Mouse (Mus musculus) brown adipose tissue, adult 24 weeks (tissue): ENCODE data around the gene Sulf2. TPM values are rescaled to one million over a fixed set of nuclear protein-coding genes. Genes with fewer than 3 reads are reported as not detected.
A peak's percentile ranks its signal among the peaks of the same experiment; 100 is the strongest.
"Not testable (repeated sequence)": the region's sequence is repeated elsewhere in the genome, so short reads cannot be mapped to it uniquely, and the experiment has no call there.

Source experiments
- H3K27ac ChIP-seq: fragments of 200-500 bp; replicated peaks from 2 replicates; pipeline ENCODE4 v1.5.1; 2012; ENCODE audit warnings: low read depth, mild to moderate bottlenecking, low read length
- H3K4me1 ChIP-seq: fragments of 200-500 bp; 2 replicates; pipeline ENCODE4 v1.6.1; 2012; ENCODE audit warnings: low read length, mixed read lengths; ENCODE audit not compliant: control insufficient read depth, insufficient read depth, insufficient read length
- H3K4me3 ChIP-seq: fragments of 200-500 bp; 2 replicates; pipeline ENCODE4 v1.5.1; 2012; ENCODE audit warnings: low read depth, mild to moderate bottlenecking, low read length, moderate library complexity; ENCODE audit not compliant: insufficient read depth
- polyA plus RNA-seq: library from polyadenylated mRNA; stranded (reverse); fragments of >200 nt; gene quantifications from 2 replicates; pipeline ENCODE4 v1.2.4, GENCODE M21; 2012; ENCODE audit not compliant: missing spikeins, insufficient read depth, insufficient read length

Gene Sulf2
- polyA plus RNA-seq, 1 experiment, result 40.8 TPM

DNA sequence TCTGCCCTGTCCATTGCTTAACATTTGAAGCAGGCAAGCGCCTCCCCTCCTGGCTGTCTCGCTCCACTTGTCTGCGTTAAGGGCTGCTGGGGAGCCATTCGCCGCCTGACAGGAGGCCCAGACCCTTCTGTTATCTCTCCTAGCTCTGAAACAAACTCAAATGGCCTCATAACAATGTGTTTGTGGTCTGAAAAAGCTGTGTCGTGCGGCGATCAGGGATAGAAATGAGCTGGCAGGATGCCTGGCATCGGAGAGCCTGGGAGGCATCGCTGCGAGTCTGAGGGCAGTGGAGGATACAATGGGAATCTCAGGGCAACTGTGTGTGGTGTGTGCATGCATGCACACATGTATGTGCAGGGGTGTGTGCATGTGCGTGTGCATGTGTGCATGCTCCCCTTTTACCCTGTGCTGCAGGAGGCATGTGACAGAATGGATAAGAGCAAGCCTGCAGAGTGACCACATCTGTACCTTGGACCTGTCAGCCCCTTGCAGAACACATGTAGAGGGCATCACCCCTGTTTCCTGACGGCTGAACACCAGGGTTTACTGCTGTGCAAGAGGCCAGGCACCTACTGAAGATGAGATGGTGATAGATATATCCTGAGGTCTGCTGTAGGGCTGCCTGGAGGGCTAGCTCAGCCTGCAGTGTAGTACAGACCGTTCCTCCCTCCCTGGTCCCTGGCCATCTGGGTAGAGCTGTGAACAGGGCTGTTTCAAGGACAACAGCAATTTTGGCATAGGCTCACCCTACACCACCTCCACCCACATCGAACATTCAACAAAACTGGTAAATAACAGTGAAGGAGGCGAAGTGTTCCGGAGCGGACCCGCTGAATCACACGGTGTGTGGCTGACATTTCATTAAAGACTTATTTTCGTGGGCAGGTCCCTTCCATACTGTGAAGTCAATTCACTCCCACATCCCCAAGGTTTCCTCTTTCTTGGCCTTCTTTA is 54.9 kb downstream of the Sulf2 start:
- no peaks in the 10 kb centered on the region; the same call in 1 of the 2 replicates for H3K4me1 ChIP-seq
- H3K27ac ChIP-seq, result no peak overlapping the region
- no peak overlapping the region for H3K4me3 ChIP-seq

- Histone ChIP-seq H3K4me1 (no peaks in the 10 kb centered on the region; the same call in 1 of the 2 replicates), H3K4me3 (no peak overlapping the region), H3K27ac (no peak overlapping the region)
Measured at GRCm38 (mm10) chr2:166098292-166098933, 57.0 kb downstream of the Sulf2 start.

GRCm38 (mm10) chr2:166097443-166098291 is 57.8 kb downstream of the Sulf2 start:
- H3K4me3 ChIP-seq, result no peak overlapping the region
- H3K27ac ChIP-seq, result no peak overlapping the region
- H3K4me1 ChIP-seq, result no peaks in the 10 kb centered on the region; the same call in 1 of the 2 replicates

GRCm38 (mm10) chr2:166096834-166097233 is 58.6 kb downstream of the Sulf2 start:
- Histone ChIP-seq H3K27ac (no peak overlapping the region), H3K4me1 (no peaks in the 10 kb centered on the region; the same call in 1 of the 2 replicates), H3K4me3 (no peak overlapping the region)

DNA sequence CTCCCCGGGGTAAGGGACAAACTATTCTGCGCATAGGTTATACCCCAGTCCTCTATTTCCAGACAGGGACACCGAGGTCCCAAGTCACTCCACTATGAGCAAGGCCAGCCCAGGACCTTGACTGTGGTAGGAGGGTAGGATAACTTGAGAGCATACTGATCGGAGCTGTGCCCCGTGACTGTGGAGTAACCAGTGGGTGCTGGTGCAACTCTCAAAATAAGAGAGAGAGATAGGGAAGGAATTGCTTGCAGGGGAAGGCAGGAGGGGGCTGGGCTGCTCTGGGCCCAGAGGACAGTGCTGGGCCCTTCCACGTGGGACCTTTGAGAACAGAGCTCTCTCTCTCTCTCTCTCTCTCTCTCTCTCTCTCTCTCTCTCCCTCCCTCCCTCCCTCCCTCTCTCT is 59.2 kb downstream of the Sulf2 start:
- Histone ChIP-seq H3K27ac (no peak overlapping the region), H3K4me1 (no peaks in the 10 kb centered on the region; the same call in 1 of the 2 replicates), H3K4me3 (no peak overlapping the region)

- H3K4me1 ChIP-seq, result peaks cover 6% of the 10 kb centered on the region
- H3K4me3 ChIP-seq, result no peak overlapping the region
- H3K27ac ChIP-seq, result peak overlapping the region; percentile 89
Measured at GRCm38 (mm10) chr2:166092412-166092811, 63.1 kb downstream of the Sulf2 start.

- no peak overlapping the region for H3K4me3 ChIP-seq
- H3K4me1 ChIP-seq, result peaks cover 6% of the 10 kb centered on the region
- H3K27ac ChIP-seq, result peak overlapping the region; percentile 89
Measured at GRCm38 (mm10) chr2:166091599-166091998, 63.9 kb downstream of the Sulf2 start.

DNA sequence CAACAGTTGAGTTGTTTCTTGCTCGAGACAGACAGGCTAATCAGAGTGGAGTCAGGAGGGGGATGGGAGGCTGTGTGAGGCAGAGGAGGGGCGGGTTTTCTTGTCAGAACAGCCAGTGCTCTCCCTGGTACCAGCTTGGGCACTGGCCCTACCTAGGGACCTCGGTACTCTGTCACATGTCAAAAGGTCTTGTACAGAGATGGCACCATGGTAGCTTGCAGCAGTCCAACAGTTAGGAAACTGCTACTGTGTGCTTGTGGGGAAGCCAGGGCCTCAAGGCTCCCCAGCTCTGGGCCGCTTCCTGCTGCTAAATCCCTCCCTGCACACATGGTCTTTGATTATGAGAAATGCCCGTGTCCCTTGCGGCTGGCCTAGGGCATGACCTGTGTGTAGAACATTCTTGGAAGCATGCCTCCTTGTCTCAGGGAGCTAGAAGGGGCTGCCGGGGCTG is 65.3 kb downstream of the Sulf2 start:
- peak overlapping the region; percentile 88 for H3K27ac ChIP-seq
- no peak overlapping the region for H3K4me3 ChIP-seq
- peaks cover 8% of the 10 kb centered on the region for H3K4me1 ChIP-seq

DNA sequence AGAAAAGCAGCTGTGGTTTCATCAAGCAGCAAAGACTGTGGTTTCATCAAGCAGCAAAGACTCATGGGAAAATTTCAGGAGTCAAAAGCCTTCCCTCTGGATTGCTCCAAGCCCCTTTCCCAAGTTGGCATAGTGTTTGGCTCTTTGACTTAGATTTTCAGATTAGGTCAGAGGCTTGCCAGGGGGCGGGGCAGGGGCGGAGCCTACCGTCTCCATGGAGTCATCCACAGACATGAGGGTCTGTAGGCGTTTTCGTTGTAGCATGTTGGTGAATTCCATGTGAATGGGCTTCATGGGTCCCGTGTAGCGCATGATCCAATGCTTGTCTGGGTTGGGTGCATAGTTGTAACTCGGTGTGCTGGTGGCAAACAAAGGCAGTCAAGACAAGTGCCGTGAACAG is 66.5 kb downstream of the Sulf2 start:
- Histone ChIP-seq H3K27ac (peak overlapping the region; percentile 88), H3K4me1 (peaks cover 8% of the 10 kb centered on the region), H3K4me3 (no peak overlapping the region)

DNA sequence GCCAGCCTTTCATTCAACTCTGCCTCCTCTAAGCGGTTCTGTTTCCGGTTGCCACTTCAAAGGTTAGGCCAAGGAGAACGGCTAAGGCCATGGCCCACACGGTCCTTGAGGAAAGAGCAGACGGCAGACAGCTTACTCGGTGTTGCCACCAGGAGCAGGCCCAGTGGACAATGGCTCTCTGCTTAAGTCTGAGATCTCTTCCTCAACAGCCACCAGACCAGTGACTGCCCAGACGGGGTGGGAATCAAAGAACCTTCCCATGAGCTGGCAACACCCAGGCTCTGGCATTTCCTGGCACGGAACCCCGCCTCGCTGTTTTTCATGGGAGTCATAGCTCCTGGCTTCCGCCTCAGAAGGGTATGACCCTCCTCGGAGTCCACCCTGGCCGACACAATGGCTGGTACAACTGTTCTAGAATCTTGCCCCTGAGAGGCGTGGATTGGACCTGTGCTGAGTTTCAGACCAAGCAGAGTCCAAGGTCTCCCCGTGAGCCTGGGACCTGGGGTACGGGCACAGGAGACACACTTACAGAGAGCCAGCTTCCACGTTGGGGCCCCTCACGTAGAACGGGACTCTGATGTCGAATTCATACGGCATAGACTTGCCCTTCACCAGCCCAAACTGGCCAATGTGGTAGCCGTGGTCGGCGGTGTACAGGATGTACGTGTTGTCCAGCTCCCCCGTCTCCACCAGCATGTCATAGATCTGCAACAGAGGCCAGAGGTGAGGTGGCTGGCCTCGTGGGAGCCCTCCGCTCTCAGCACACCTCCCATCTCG is 68.8 kb downstream of the Sulf2 start:
- Histone ChIP-seq H3K27ac (peak overlapping the region; percentile 56), H3K4me3 (no peak overlapping the region), H3K4me1 (peaks cover 10% of the 10 kb centered on the region)

DNA sequence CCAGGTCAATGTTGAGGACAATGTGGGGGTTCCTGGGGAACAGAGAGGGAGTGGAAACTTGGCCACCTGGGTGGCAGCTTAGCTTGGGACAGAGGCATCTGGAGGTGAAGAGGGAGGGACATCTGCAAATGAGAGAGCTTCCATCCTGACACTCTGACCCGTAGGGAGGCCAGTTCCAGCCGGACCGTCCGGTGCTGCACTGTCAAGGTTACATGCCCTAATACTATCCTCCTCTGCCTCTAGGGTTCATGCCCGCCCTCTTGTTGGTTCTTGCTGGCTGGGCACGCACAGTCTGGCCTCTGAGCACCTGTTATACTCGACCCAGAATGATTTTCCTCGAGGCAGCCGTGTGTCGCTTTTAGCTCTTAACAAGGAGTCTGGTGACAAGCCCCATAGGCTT is 69.7 kb downstream of the Sulf2 start:
- H3K4me3 ChIP-seq, result no peak overlapping the region
- peaks cover 10% of the 10 kb centered on the region for H3K4me1 ChIP-seq
- H3K27ac ChIP-seq, result no peak overlapping the region

- H3K27ac ChIP-seq, H3K4me1 ChIP-seq: not testable (repeated sequence)
Measured at GRCm38 (mm10) chr2:166084964-166085363, 70.5 kb downstream of the Sulf2 start.

GRCm38 (mm10) chr2:166084111-166084510 is 71.4 kb downstream of the Sulf2 start:
- no peak overlapping the region for H3K4me3 ChIP-seq
- H3K27ac ChIP-seq, result no peak overlapping the region
- peaks cover 5% of the 10 kb centered on the region for H3K4me1 ChIP-seq

More at GRCm38 (mm10) chr2:166084964-166085363, 70.5 kb downstream of the Sulf2 start:
- H3K4me3 ChIP-seq, result not testable (repeated sequence)

- 0 out of 2 replicates have a peak overlapping the region, but pooled peaks have one; percentile 5 for H3K27ac ChIP-seq
Measured at GRCm38 (mm10) chr2:166083542-166084031, 71.9 kb downstream of the Sulf2 start.

More at GRCm38 (mm10) chr2:166083542-166084031, 71.9 kb downstream of the Sulf2 start:
- Histone ChIP-seq H3K4me1 (peaks cover 4% of the 10 kb centered on the region; the same call in 1 of the 2 replicates), H3K4me3 (no peak overlapping the region)
